Mouse (Mus musculus): ENCODE results near the gene Bicral. TPM values are rescaled to one million over a fixed set of nuclear protein-coding genes. Genes with fewer than 3 reads are reported as not detected.
A peak's percentile ranks its signal among the peaks of the same experiment; 100 is the strongest.

Bicral gene
- polyA plus RNA-seq, 1 experiment from 2014 or later = 3.0 TPM

DNA sequence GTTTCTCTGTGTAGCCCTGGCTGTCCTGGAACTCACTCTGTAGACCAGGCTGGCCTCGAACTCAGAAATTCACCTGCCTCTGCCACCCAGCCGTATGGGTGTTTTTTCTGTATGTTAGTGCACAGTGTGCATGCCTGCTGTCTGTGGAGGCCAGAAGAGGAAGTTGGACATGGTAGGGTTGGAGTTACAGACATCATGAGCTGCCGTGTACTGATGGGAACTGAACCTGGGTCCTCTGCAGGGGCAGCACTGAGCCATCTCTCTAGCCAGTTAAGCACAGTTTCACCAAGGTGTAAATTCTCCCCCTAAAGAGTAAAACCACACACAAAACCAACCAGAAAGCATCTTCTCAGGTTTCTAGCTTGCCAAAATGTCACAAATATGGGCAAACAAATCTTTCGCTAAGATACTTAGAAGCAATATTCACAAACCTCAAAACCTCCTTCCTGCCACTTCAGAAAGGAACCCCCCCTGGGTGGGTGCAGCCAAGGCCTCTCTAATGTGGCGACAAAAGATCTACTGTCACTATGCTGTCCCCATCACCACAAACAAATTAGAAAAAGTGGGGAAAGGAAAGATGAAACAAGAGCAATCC, 12.0 kb upstream of the Bicral start:
- no peak overlapping the region for H3K27ac ChIP-seq (ENCODE audit: low read length)
- no peaks in the 10 kb centered on the region for H3K9me3 ChIP-seq (ENCODE audit: low read length)
- WGBS = 85% methylated on average over 5 of the region's 5 CpGs
- H3K4me3 ChIP-seq (ENCODE audit: low read depth, low read length) = no peak overlapping the region
- H3K27me3 ChIP-seq (replicated peaks; ENCODE audit: insufficient read depth, low read length) = no peaks in the 10 kb centered on the region
- no peaks in the 10 kb centered on the region for H3K4me1 ChIP-seq (ENCODE audit: insufficient read depth, low read depth, low read length)
- no peak overlapping the region for H3K4me2 ChIP-seq (replicated peaks; ENCODE audit: low read depth, low read length)
- no peak for DNase-seq (ENCODE audit: low spot score)
- no peak for ATAC-seq
- TF ChIP-seq EP300 (IDR thresholded peaks at IDR 0.05) (no peak), CTCF (IDR thresholded peaks at IDR 0.05) (no peak)
- no peak overlapping the region for H3K9ac ChIP-seq (replicated peaks; ENCODE audit: low read depth)
- no peaks in the 10 kb centered on the region for H3K36me3 ChIP-seq (ENCODE audit: insufficient read depth, low read length)

DNA sequence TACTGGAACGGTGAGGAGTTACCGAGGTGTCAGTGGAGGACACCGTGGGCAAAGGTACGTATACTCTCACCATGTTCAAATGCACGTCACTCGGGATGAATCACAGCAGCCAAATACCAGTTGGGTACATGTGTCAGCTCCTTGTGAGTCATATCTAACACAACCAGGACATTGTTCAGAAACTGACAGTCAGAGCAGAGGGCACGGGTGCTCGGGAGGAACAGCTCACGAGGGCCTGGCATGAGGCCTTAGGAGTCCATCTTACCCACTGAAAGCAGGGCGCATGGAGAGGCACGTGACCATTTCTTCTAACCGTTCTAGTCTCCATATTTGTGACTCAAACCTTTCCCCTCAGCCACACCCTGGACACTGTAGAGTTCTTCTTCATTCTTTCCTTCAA, 8.6 kb upstream of the Bicral start:
- DNase-seq (ENCODE audit: low spot score) (no peak), ATAC-seq (0 out of 2 replicates have a peak, but pooled peaks have one; percentile 11)
- no peak overlapping the region for H3K27ac ChIP-seq (ENCODE audit: low read length)
- no peak for TF ChIP-seq EP300 (IDR thresholded peaks at IDR 0.05)
- TF ChIP-seq CTCF (IDR thresholded peaks at IDR 0.05) = no peak
- H3K4me3 ChIP-seq (ENCODE audit: low read depth, low read length) = no peak overlapping the region
- no peaks in the 10 kb centered on the region for H3K27me3 ChIP-seq (replicated peaks; ENCODE audit: insufficient read depth, low read length)
- no peaks in the 10 kb centered on the region for H3K9me3 ChIP-seq (ENCODE audit: low read length)
- H3K36me3 ChIP-seq (ENCODE audit: insufficient read depth, low read length) = no peaks in the 10 kb centered on the region
- no peaks in the 10 kb centered on the region for H3K4me1 ChIP-seq (ENCODE audit: insufficient read depth, low read depth, low read length)
- H3K9ac ChIP-seq (replicated peaks; ENCODE audit: low read depth) = no peak overlapping the region
- WGBS = 88% methylated on average over 12 of the region's 12 CpGs
- no peak overlapping the region for H3K4me2 ChIP-seq (replicated peaks; ENCODE audit: low read depth, low read length)

DNA sequence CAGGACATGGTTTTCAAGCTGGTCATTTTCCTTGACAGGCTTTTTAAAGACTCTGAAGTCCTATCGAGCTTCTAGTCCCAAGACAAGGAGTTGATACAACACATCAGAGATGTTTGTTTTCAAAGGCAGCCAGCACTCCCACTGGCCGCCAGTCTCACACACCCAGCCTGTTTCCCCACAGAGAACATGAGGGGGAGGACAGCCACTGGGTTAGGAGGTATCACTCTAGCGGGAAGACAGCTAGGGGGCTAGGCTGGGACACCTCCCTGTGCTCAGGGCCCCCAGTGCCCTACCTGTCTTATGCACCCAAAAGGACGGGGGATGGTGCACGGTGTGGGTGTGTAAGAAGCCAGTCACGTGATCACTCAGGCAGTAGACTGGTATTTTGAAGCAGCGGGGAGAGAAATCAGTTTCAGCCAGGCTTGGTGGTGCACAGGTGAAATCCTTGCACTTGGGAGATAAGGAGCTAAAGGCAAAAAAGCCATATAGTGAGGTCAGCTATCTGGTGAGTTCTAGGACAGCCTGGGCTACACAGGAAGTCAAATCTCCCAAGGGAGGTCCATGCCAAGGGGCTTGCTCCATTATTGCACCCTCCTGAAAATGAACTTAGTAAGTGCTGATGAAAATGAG, 6.4 kb upstream of the Bicral start:
- WGBS = 48% methylated on average over 7 of the region's 7 CpGs
- Histone ChIP-seq H3K27ac (ENCODE audit: low read length) (no peak overlapping the region), H3K9ac (replicated peaks; ENCODE audit: low read depth) (no peak overlapping the region), H3K27me3 (replicated peaks; ENCODE audit: insufficient read depth, low read length) (no peaks in the 10 kb centered on the region), H3K4me2 (replicated peaks; ENCODE audit: low read depth, low read length) (no peak overlapping the region), H3K4me3 (ENCODE audit: low read depth, low read length) (no peak overlapping the region), H3K9me3 (ENCODE audit: low read length) (no peaks in the 10 kb centered on the region), H3K4me1 (ENCODE audit: insufficient read depth, low read depth, low read length) (no peaks in the 10 kb centered on the region), H3K36me3 (ENCODE audit: insufficient read depth, low read length) (no peaks in the 10 kb centered on the region)
- no peak for DNase-seq (ENCODE audit: low spot score)
- ATAC-seq = no peak
- TF ChIP-seq CTCF (IDR thresholded peaks at IDR 0.05) (no peak), EP300 (IDR thresholded peaks at IDR 0.05) (no peak)

DNA sequence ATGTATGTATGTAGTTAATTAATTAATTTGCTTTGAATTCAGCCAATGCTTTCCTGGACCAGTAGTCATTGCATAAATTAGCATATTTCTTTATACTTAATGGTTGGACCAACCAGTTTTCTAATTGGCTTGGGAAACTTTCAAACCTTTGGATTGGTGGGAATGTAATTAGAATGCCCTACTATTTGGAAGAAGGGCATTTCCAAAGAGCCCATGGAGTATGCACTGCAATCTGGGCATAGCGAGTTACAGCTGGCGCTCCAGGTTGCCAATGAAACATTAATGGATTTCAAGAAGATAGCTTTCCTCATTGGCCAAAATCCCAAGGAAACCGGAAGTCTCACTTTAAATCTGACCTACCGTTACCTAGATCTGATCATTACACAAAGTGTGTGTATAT, 1.8 kb upstream of the Bicral start:
- H3K9me3 ChIP-seq (ENCODE audit: low read length) = no peaks in the 10 kb centered on the region
- 88% methylated on average over 4 of the region's 4 CpGs for WGBS
- no peaks in the 10 kb centered on the region; the same call in 1 of the 2 replicates for H3K4me1 ChIP-seq (ENCODE audit: insufficient read depth, low read depth, low read length)
- H3K36me3 ChIP-seq (ENCODE audit: insufficient read depth, low read length) = no peaks in the 10 kb centered on the region
- DNase-seq (ENCODE audit: low spot score) = no peak
- H3K4me3 ChIP-seq (ENCODE audit: low read depth, low read length) = no peak overlapping the region
- H3K27me3 ChIP-seq (replicated peaks; ENCODE audit: insufficient read depth, low read length) = no peaks in the 10 kb centered on the region
- no peak for ATAC-seq
- H3K27ac ChIP-seq (ENCODE audit: low read length) = no peak overlapping the region
- H3K4me2 ChIP-seq (replicated peaks; ENCODE audit: low read depth, low read length) = no peak overlapping the region
- H3K9ac ChIP-seq (replicated peaks; ENCODE audit: low read depth) = no peak overlapping the region
- no peak for TF ChIP-seq CTCF (IDR thresholded peaks at IDR 0.05)
- TF ChIP-seq EP300 (IDR thresholded peaks at IDR 0.05) = no peak

DNA sequence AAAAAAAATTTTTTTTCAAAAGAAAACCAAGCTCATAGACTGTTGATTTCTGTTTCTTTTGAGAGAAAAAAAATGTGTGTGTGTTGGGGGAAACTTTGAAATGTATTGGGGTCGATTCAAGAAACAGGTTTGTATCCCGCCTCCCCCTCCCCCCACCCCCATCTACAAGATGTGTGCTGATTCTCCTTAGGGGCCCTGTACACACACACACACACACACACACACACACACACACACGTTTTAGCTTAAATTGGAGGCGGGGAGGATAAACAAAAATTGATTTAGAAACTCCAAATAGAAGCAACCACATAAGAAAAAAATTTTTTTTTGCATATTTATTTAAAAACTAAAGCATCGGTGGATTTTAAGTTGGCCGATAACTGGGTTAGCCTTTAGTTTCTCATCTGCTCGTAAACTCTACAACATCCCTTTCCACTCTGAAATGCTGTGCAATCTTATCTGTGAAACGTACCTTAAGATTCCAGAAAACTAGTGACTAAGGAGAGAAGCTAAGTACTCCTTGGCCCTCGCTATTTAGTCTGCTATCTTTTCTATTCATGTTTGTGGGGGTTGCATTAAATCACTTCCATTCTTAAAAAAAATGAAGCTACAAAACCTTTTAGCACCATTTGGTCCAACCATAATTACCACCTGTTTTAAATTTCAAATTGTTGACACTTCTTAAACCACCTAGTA, 615 bp upstream of the Bicral start:
- H3K27ac ChIP-seq (ENCODE audit: low read length) = peak overlapping the region; percentile 100
- H3K27me3 ChIP-seq (replicated peaks; ENCODE audit: insufficient read depth, low read length) = no peaks in the 10 kb centered on the region
- H3K4me1 ChIP-seq (ENCODE audit: insufficient read depth, low read depth, low read length) = peaks cover 10% of the 10 kb centered on the region; the same call in 1 of the 2 replicates
- no peak for TF ChIP-seq CTCF (IDR thresholded peaks at IDR 0.05)
- no peak for TF ChIP-seq EP300 (IDR thresholded peaks at IDR 0.05)
- 22% methylated on average over 9 of the region's 9 CpGs for WGBS
- DNase-seq (ENCODE audit: low spot score) (peak; percentile 32), ATAC-seq (no peak)
- no peaks in the 10 kb centered on the region for H3K36me3 ChIP-seq (ENCODE audit: insufficient read depth, low read length)
- peak overlapping the region; percentile 98 for H3K4me3 ChIP-seq (ENCODE audit: low read depth, low read length)
- H3K9ac ChIP-seq (replicated peaks; ENCODE audit: low read depth) = peak overlapping the region; percentile 100
- no peaks in the 10 kb centered on the region for H3K9me3 ChIP-seq (ENCODE audit: low read length)
- H3K4me2 ChIP-seq (replicated peaks; ENCODE audit: low read depth, low read length) = peak overlapping the region; percentile 73

DNA sequence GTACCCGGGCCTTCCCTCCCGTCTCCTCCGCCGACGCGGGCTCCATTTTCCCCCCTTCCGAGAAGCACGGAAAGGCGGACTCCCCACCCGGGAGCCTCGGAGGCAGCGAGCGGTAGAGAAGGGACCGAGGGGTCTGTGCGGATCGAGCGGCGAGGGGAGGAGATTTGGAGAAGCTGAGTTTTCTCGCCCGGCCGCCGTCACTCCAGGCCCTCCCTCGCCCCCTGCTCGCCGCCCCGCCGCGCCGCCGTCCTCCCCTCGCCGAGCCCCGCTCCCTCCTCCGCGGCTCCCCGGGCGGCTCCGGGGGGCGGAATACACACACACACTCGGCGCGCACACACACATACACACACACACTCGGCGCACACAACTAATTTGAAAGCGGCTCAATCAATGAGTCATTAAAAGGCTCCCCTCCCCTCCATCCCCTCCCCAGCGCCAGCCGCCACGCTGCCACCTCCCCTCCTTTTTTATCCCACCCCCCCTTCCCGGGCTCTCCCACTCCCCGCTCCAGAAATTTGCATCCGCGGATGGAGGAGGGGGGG, 850 bp downstream of the Bicral start:
- TF ChIP-seq CTCF (IDR thresholded peaks at IDR 0.05) (no peak), EP300 (IDR thresholded peaks at IDR 0.05) (no peak)
- H3K27ac ChIP-seq (ENCODE audit: low read length) = peak overlapping the region; percentile 100
- WGBS = 0% methylated on average over 3 of the region's 52 CpGs
- peak overlapping the region; percentile 100 for H3K9ac ChIP-seq (replicated peaks; ENCODE audit: low read depth)
- DNase-seq (ENCODE audit: low spot score) = peak; percentile 93
- no peaks in the 10 kb centered on the region for H3K36me3 ChIP-seq (ENCODE audit: insufficient read depth, low read length)
- ATAC-seq = peak; percentile 81
- H3K4me2 ChIP-seq (replicated peaks; ENCODE audit: low read depth, low read length) = peak overlapping the region; percentile 73
- H3K9me3 ChIP-seq (ENCODE audit: low read length) = no peaks in the 10 kb centered on the region
- H3K4me3 ChIP-seq (ENCODE audit: low read depth, low read length) = peak overlapping the region; percentile 98
- peaks cover 10% of the 10 kb centered on the region; the same call in 1 of the 2 replicates for H3K4me1 ChIP-seq (ENCODE audit: insufficient read depth, low read depth, low read length)
- no peaks in the 10 kb centered on the region for H3K27me3 ChIP-seq (replicated peaks; ENCODE audit: insufficient read depth, low read length)
